Mouse (Mus musculus) MEL-GATA-1-ER (cell line): ENCODE results near the gene Rgl3.

Source experiments
- DNase-seq: peaks from one replicate; pipeline ENCODE4 v3.0.0-alpha.2; 2012; ENCODE audit warnings: low read depth; ENCODE audit errors: extremely low read depth

The Rgl3 gene

DNA sequence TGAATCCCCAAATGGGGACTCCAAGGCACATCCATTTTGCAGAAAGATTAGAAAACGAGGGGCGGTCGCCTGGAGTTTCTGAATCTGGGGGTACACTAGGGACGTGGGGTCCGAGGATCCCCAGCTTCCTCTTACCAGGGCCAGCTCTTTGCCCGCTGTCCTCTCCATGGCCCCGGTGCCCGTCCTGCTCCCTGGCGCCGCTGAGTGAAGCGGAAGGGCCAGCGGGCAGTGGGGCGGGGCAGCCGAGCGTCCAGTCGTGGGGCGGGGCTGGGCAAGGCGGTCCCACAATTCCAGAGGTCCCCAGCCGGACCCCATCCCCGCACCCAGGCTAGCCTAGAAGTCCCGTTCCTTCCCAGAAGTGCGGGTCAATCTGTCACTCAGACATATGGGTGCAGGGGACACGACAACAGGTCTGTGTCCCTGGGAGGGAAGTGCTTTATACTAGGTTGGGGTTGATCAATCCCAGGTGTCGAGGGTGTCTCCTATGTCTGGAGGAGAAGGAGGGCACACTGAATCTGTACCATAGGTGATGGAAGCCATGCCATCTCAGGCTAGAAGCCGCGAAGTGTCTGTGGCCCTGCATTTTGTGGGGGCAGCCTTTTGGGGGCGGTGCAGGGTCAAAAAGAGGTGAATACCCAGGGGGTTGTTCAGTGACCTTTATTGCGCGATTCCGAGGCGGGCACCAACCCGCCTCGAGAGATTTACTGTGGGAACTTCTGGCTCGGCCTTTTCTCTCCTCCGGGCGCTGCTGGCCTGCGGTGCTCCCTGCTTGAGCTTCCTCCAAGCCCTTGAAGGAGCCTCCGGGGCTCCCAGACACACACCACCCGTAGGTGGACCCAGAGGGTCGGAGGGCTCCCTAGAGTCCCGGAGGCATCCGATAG, at the start of gene Rgl3:
Rgl3 (minus strand) TSS at position 217 of the 881 bp plus-strand sequence.
- DNase-seq: no peak

DNA sequence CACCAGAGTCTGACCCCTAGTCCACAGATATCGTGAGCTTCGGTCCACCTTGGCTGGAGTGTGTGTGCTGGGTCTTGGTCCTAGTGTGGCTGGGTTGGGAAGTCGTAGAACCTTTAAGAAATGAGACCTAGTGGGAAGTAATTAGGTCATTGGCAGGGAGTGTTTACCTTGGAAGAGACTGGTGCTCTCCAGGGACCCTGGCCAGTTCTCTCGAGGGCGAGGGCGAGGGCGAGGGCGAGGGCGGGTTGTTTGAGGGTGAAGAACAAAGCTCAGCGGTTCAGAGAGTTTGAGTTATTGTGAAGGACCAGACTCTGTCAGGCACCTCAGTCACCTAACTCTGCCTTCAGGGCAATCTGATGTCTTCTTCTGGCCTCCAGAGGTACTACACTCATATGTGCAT, 48.6 kb upstream of the Rgl3 start:
- DNase-seq: no peak

DNA sequence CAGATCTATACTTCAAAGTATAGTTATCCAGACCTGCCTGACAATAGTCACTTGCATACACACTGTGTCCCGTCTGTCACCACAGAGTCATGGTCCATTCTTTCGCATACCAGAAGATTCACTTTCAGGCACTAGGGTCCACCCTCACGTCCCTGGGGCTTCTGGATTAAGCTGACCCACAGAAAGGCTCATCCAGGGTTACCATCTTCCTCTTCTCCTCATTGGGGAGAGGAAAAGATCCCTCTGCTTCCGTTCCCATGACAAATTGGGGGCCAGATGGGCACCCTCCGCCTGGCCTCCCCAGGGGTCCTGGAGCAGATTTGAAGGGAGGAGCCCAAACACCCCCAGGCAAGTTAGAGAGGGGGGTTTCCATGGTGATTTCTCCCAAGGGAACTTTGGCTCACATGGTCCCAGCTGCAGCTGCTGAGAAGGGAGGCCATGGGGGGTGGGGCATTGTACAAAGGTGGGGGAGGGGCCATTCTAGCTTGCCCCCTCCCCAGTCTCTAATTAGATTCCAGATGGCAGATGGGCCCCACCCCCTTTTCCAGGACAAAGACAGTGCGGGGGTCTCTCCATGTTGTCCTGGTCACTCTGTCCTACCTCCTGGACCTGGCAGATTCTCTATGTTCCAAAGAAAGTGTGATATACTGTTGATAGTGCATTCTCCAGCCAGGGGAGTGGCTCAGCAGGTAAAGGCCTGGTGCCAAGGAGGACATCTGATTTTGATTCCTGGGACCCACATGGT, 46.2 kb upstream of the Rgl3 start:
- no peak for DNase-seq

DNA sequence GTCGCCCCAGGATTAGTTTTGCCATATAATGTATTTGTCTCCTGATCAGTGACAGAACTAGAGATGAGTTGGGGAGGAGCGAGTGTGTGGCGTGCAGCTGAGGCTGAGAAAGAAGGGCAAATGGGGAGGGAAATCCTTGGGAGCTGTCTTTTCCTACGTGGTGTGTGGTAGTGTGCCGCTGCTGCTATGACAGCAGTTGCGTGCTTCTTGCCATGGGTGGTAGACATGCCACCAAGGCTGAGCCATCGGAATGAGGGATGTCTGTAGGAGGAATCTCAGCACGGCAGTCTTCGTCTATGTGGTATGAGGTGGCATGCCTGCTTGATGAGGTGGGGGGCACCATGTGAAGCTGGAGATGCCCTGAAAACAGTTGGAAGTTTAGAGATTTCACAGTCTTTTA, 41.1 kb upstream of the Rgl3 start:
- no peak for DNase-seq

DNA sequence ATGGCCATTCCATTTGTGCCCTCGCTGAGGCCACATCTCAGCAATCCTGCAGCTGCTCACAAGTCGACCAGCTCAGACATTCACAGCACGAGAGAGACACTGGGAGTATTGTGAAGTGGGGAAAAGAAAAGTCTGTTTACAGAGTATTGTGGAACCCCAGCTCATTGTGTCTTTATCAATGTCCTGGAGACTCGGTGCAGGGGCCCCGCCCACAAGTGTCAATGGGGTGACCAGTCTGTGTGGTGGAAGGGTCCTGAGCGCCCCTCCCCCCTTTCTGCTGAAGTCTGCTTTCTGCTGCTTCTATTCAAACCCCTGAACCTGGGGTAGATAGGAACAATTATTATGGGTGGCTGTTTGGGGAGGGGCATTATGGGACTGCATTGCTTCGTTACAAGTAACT, 39.2 kb upstream of the Rgl3 start:
- DNase-seq: no peak

DNA sequence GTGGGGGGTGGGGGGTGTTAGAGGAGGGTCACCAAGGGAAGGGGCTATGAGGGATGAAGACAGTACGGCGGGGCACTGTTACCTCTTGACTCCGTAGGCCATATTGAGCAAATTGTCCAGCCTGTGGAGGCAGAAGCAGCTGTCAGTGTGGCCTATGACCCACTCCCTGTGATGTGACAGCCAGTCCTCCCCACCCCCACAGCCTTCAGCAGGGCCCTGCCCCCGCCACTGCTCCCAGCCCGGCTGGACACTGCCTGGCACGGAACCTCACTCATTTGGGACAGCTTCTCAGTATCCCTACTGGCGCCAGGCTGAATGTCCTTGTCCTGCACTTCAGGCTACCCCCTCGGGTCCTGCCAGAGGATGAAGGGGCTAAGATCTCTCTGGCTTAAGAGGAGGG, 35.3 kb upstream of the Rgl3 start:
- DNase-seq: no peak

DNA sequence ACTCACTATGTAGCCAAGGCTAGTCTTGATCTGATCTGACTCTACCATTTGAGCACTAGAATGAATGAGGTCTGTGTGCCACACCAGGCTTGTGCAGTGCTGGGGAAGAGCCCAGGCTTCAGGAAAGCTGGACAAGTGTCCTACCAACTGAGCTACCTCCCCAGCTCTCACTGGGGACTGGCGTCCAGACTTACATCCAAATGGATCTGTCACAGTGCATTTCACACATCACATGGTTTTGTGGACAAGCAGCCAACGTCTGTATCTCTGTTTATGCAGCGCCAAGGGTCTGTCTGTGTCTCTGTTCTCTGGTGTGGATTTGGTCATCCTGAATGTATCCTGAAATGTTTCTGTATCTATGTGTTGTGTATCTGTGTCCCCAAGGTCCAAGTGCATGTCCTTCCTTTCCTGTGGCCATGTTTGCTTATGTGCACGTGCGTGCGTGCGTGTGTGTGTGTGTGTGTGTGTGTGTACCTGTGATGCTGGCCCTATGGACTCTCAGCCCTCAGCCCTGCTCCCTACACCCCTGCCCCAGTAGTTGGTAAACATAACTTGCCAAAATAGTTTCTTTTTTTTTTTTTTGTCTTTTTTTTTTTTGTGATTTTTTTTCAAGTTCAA, 28.1 kb upstream of the Rgl3 start:
- no peak for DNase-seq

DNA sequence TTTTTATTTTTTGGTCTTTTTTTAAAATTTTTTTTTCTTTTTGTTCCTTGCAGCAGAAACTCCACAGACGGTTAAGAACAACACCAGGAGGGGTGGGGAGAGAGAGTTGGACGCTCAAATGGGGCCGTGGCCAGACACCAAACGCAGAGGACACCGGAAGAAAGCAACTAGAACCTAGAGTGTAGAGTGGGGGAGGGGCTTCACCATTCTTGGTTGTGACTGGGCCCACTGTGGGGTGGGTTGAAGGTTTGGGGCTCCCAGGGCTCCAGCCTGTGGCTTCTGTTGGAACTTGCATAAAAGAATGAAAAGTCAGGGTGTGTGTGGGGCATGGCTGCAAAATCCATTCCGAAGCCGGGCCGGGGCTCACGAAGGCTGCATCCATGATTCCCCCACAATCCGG, 27.0 kb upstream of the Rgl3 start:
- no peak for DNase-seq

DNA sequence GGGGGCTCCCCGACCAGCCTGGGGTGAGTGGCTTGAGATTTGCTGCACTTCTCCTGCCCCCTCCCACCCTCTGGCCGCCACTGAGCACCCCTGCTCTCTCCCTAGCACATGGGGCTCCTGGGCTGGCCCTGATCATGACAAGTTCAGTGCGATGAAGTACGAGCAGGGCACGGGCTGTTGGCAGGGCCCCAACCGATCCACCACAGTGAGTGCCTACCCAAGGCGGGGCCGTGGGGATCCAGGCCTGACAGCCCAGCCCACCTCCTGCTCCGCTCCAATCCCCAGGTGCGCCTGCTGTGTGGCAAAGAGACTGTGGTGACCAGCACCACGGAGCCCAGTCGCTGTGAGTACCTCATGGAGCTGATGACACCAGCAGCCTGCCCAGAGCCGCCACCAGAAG, 23.5 kb upstream of the Rgl3 start:
- no peak for DNase-seq

DNA sequence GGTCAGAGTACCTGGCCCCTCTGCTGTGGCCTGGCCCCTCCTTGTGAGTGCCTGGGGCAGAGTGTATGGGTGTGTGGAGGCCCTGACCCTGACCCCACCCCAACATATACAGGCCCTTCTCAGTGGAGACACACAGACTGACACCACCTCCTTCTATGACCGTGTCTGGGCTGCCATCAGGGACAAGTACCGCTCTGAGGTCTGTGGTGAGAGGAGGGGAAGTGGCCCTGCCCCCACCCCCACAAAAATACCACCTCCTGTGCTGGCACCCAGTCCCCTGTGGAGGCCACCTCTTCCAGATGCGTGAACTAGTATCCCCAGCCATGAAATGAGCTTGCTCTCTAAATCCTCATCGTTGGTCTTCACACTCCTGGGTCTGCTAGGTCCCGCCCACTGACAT, 21.8 kb upstream of the Rgl3 start:
- no peak for DNase-seq

DNA sequence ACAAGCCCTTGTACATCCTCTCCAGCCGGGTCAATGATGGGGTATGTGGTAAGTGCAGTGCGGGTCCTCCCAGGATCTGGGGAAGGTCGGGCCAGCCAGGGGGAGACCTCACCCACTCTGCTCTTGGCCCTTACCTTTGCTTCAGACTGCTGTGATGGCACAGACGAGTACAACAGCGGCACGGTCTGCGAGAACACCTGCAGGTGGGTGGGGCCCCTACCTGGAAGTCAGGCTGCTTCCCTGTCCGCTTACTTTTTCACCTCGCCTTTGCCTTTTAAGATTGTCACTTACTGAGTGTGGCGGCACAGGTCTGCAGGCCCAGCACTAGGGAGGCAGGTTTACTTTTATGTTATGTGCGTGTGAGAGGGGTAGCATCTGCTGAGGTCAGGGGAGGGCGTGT, 15.3 kb upstream of the Rgl3 start:
- DNase-seq: no peak

DNA sequence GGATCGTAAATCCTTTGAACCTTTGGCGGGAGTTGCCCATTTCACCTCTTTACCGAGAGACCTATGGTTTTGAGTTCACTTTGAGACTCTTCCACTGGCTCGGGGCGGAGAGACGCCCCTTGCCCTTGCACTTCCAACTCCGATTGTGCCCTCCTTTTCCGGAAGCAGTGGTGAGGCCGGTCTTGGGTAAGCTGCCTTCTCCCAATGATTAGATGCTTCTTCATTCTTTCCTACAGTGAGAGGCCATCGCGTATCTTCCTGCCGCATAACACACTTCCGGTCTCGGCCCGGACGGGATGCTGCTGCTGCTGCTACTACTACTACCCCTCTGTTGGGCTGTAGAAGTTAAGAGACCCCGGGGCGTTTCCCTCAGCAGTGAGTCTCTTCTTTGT, 13.9 kb upstream of the Rgl3 start:
- DNase-seq: peak; percentile 85

DNA sequence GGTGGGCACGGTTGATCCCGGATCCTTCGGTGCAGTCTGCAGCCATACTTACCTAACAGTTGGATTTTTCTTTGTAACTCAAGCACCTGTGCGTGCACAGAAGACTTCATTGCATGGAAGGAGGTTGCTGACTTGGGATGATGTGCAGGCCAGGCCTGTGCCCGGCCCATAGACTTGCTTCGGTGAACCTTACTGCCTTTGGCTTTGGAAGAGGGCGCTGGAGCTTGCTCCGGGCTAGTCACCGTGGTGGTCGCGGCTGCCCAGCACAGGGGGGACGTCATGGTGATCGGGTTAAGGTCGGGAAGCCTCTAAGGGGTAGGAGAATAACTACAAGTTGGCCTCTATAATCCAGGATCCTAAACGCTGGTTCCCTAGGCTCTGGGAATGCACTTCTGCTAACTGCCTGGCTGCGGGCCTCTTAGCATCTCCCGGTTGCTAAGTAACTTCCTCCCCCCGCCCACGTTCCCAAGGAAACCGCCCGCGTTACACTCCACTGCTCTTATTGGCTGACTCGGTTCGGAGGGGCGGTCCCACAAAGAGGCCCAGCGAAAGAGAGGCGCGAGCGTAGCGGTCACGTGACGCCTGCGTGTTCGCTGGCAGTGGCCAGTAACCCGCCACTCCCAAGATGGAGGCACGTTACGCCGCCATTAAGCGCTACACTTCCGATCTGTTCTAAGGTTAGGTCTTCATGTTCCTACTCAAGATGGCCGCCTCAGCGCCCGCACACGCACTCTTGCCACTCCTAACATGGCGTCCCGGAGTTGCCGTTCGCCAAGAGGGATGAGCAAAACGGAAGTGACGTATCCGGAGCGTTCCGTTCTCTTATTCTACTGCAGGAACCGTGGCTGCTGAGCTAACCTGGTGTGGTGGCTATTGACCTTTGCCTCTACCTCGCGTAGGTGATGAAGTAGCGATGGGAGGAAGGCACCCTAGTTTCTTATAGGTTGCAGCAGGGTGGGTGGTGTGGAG, 13.2 kb upstream of the Rgl3 start, which contains the start of the genes Ccdc151 and Prkcsh:
Ccdc151 (minus strand) TSS at position 441 of the 969 bp plus-strand sequence.
Prkcsh (plus strand) TSS at position 613 of the 969 bp plus-strand sequence.
- peak; percentile 100 for DNase-seq

DNA sequence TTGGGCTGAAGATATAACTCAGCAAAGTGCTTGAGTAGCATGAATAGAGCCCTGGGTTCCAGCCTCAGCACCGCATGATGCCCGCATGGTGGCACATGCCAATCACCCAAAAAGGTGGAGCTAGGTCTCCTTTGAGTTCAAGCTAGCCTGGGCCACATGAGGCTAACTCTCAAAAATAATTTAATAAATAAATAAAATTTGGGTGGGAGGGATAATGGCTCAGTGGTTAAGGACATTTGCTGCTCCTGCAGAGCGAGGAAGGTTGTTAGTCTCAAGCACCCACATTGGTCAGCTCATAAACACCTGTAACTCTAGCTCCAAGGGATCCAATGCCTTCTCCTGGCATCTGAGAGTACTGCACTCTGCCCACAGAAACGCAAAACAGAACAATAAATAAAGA, 12.4 kb upstream of the Rgl3 start:
- no peak for DNase-seq

DNA sequence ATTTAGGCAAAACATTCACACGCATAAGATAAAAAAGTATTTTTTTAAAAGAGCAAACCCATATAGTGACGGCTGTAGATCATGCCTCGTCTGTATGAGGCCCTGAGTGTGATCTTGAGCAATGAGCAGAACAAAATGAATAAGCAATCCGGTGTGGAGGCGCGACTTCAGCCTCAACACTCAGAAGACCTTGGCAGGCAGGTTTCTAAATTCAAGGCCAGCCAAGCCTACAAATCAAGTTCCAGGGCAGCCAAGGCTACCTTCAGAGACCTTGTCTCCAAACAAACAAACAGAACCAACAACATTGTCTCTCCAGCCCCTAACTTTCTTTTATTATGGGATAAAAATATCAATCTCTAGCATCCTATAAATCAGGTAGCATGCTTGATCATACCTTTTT, 11.1 kb upstream of the Rgl3 start:
- DNase-seq: no peak

DNA sequence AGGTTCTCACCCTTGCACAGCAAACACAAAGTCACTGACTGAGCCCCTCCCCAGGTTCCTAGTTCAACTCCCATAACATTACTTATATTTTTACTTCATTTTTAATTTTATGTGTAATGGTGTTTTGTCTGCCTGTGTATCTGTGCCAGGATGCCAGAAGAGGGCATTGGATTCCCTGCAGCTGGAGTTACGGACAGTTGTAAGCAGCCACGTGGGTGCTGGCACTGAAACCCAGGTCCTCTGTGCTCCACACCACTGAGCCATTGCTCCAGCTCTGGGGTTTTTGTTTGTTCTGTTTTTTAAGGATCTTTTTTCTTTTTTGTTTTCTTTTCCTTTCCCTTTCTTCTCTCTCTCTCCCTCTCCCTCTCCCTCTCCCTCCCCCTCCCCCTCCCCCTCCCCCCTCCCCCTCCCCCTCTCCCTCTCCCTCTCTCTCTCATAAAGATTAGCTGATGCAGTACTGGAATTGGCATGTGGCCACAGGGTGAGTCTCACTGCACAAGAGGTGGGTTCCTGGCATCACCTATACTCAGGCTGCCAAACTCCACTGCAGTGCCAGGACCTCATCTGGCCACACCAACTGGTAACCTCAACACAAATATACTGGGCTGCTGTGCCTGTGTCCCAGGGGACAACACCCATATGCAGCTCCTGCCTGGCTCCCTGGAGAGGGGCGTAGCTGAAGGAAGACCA, 7.1 kb upstream of the Rgl3 start:
- no peak for DNase-seq

DNA sequence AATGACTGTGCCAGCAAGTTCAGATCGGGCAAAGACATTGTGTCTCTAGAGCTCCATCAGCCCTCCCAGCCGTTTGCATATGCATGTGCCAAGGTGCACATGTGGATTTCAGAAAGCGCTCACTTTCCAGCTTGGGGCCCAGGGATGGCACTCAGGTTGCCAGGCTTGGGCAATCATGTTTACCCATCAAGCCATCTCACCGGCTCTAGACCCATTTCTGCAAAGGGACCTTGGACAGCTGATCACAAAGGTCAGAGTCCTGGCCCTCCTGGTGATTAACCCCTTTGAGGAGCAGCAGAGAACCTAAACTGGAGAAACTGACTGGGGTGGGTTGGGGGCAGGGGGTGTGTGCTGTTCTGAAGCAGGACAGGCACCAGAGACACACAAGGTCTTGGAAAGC, 3.0 kb upstream of the Rgl3 start:
- DNase-seq: no peak

DNA sequence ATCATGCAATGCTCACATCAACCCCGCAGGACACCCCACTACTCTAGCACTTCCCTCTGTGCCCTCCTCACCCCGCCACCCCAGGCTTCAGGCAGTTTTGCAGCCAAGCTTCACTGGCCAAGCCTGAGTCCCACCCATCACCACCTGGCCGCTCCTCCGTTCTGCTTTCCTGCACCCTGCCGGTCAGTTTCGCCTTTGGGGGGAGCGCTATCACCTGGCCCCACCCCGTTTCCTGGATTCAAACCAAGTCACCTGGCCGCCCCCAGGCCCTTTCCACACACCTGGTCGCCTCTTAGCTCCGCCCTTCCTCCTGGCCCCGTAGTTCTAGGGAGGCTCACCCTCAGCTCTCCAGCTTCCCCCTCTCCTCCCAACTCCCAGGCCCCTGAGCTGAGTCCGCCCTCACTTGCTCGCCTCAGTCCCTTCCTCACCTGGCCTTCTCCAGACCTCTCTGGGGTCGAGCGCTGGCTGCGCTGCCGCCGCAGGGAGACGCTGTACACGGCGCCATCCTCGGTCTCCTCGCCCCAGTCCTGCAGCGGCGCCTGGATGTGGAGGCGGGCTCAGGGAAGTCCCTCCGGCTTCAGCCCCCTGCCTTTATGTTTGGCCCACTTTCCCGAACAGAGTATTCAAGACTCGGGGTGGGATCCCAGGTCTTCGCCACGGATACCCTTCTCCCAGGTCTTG, 685 bp downstream of the Rgl3 start:
- DNase-seq: no peak

DNA sequence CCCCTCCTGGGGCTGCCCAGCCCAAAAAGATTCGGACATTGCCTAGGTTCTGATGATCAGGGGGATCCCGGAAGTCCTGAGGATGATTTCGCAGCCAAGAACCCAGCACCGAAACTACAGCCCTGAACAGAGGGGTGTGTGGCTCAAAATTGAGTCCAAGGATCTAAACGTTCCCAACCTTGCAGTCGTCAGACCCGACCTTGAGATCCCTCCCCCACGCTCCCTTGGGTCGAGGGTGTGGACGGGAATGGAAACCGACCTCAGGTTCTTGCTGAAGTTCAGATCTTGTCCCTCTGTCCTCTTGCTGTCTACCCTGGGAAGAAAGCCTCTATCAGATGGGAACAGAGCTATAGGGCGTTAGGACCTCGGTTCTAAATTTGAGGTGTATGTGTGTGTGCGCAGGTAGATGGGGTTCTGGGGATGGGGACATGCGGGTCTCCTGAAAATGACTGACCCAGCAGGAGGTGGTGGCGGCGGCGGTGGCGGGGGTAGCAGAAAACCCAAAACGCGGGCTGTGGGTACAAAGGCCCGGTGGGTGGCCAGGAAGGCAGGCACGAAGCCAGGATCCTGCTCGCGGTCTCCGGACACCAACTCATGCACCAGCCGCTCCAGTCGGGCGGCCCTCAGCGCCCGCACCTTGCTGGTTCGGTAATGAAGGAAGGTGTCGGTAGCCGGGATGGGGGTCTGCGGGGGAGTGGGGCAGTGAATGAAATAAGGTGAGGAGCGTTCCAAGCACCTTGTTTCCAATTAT, 1.5 kb downstream of the Rgl3 start:
- DNase-seq: no peak
